Mouse (Mus musculus) spleen, postnatal 10 days (tissue): Measurements from ENCODE around the gene Gm4707.
"Not testable (repeated sequence)": the region's sequence is repeated elsewhere in the genome, so short reads cannot be mapped to it uniquely, and the experiment has no call there.

Experiments used
- DNase-seq, 2 experiments: peaks; one replicate each; pipeline ENCODE4 v3.0.0; 2021 to 2022; ENCODE audit warnings: low spot score in 2 of 2

The Gm4707 gene

DNA sequence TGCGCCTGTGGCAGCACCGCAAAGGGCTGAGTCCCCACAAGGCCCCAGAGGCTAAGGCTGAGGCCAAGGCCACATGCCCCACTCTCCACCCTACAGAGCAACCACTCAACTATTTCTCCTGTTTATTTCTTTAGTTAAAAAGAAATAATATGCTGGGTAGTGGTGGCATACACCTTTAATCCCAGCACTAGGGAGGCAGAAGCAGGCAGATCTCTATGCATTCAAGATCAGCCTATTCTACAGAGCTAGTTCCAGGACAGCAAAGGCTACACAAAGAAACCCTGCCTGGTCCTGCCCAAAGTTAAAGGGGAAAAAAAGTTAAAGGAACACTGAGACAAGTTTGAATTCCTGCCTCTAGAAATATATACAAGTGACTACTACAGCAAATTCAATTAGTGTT lies at the start of gene Gm4707:
Gene Gm4707 (minus strand): TSS at position 101 of the 400 bp plus-strand sequence.
- DNase-seq = no peak

GRCm38 (mm10) chr17:71506832-71507231 lies 47.1 kb upstream of the Gm4707 start:
- DNase-seq = no peak

DNA sequence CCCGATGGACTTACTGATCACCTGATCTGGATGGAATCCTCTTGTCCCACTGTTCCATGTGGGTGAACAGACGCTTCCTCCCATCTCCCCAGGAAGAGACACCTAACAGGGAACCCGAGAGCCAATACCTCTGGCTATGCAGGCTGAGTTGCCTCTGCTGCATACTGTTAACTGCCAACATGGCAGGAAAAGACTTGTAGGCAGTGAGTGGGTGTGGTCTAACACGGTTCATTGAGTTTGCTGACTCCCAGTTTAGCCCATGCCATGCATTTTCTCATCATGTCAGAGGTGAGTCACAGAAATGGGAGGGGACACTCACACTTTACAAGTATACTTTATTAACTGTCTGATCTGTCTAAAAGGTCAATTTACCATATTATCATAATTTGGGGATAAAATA lies 36.1 kb upstream of the Gm4707 start:
- no peak for DNase-seq

GRCm38 (mm10) chr17:71491332-71491686 lies 31.6 kb upstream of the Gm4707 start:
- DNase-seq = no peak

GRCm38 (mm10) chr17:71490666-71491331 lies 31.1 kb upstream of the Gm4707 start:
- DNase-seq = peak in 1 of 2 experiments; percentile 30

DNA sequence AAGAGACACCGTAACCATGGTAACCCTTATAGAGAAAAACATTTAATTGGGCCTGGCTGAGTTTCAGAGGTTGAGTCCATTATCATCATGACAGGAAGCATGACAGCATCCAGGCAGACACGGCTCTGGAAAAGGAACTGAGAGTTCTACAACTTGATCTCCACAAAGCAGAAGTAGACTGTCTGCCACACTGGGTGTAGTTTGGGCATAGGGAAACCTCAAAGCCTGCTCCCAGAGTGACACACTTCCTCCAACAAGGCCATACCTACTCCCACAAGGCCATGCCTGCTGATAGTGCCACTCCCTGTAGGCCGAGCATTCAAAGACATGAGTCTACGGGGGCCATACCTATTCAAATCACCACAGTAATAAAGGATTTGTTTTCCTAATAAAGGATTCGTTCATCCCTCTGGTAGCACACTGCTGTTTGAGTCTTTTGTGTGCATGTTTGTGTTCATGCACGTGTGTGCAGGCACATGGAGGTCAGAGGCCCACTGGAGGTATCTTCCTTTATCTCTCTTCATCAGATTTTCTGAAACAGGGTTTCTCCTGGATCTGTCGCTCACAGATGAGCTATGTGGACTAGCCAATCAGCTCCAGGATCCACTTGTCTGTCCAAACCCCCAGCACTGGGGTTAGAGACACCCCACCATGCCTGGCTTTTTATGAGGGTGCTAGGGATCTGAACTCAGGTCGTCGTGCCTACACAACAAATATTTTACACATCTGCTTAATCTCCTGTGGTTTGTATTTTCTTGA lies 30.2 kb upstream of the Gm4707 start:
- DNase-seq = peak in 1 of 2 experiments; percentile 25

DNA sequence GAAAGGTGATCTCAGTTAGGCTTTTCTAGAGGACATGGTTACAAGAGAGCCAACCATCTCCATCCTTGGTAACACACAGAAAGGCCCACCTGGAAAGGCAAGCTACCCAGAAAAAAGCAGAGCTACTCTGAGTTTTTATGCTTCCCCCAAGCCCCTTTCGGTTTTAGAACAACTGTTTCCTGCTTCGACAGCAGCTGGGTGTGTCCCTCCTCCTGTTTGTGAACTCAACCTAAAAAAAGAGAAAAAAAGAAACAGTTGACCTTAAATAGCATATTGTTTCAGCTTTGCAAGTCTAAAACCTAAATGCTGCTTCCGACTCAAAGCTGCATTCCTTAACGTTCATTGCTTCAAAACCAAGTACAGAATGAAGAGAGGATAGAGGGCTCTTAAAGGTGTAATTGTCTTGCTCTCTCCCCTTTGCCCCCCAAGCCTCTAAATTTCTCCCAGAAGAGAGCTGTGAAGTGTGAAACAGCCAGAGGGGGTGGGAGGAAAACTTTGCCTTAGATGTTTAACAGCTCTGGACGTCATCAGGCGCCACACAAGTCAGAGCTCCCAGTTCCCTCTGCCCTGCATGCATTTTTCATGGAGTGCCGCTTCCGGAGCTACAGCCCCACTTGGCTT lies 26.6 kb upstream of the Gm4707 start:
- DNase-seq = peak in 1 of 2 experiments; percentile 63

DNA sequence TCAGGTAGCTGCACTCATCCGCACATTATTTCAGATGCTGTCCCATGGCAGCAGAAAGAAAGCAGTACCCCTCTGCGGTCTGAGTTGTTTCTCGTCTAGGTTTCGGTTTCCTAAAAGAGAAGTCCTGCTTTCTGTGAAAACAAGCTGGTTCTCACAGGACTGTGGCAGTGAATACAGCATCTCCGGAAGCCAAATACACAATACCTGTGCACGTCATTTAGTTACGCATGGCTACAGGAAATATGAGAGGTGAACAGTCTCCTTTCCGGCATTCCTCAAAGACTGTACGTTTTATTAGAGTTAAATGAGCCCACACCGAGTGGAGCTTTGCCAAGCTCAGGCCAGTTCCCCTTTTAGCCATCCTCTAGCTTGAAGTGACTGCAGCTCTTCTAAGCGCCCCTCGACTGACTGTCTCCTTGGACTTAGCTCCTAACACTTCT lies 26.1 kb upstream of the Gm4707 start:
- peak; percentile 54 to 55 for DNase-seq

DNA sequence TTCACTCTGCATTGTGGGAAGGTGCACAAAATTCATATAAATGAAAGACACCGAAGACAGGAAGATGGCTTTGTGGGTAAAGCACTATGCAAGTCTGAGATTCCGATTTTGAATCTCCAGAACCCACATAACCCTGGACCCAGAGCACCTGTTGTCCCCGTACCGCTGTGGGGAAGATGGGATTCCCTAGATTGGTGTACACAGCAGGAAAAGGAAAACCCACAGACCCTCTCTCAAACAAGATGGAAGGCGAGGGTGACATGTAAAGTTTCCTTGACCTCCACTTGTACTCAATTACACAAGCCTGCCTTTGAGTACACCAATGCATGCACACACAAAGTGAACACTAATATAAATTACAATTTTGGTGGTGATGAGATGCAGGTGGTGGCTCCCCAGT lies 25.0 kb upstream of the Gm4707 start:
- no peak for DNase-seq

DNA sequence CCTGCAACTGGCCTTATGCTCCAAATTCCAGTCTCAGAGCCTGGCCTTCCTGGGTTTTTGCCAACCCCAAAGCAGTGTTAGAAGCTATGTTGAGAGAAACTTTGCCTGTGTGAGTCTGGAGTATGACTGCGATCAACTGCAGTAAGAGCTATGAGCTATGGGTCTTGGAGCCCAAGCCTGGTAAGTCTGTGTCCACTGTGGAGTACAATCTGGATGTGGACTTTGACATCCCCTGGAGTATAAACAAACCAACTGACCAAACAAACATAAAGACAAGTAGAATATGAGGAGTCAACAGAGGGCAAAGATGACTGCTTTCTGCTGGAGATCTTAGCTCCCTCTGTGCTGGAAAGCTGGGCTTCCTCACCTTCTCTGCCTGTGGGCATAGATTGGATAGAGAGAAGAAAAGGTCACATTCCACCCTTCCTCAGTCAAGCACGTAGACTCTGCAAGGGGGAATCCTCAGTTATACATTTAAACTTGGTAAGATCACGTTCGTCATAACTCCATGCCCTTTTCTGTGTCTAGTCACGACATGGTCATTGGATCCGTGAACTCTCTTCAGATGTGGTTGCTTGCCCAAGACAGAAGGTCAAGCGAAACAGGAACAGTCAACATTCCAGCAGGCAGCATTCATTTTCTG lies 23.8 kb upstream of the Gm4707 start:
- DNase-seq = no peak

DNA sequence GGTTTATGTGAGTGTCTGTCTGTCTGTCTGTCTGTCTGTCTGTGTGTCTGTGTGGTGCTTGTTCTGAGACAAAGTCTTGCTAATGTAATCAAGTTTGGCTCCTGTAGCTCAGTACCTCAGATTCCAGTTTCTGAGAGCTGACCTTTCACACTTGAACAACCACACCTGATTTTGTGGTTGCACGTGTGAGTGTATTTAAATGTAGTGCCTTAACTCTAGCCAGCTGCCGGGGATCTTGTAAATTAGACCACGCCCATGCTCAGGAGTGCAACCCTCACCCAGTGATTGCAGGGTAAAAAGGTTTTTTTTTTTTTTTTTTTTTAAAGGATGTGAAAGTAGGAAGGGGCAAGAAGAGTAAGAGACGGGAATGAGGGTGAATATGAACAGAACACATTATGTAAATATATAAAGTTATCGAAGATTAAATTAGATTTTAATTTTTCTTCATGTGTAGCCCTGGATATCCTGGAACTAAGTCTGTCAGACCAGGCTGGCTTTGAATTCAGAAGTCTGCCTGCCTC lies 19.7 kb upstream of the Gm4707 start:
- peak in 1 of 2 experiments; percentile 63 for DNase-seq

GRCm38 (mm10) chr17:71477481-71477880 lies 17.8 kb upstream of the Gm4707 start:
- no peak for DNase-seq

GRCm38 (mm10) chr17:71476346-71477020 lies 16.8 kb upstream of the Gm4707 start:
- DNase-seq = no peak

- DNase-seq = peak in 1 of 2 experiments; percentile 73
Measured at GRCm38 (mm10) chr17:71475705-71476089, 16.0 kb upstream of the Gm4707 start.

GRCm38 (mm10) chr17:71474762-71475704 lies 15.3 kb upstream of the Gm4707 start, which contains the start of gene Smchd1:
Gene Smchd1 (minus strand): TSS chr17:71475343.
- DNase-seq = peak; percentile 91 to 93

DNA sequence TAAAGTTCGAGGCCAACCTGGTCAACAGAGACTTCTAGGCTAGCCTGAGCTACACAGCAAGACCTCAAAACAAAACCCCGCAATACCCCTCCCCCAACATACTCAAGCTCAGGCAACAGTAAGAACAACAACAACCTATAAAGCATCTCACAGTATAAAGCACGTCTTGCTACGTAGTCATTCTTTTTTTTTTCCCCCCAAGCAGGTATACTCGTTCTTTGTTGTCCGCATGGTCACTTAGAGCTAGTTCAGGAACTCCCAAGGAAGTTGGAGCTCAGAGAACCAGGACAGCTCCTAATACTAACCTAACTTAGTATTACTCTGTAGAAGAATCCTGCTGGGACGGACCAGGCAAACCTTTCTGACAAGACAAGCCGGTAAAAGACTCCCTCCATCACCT lies 14.4 kb upstream of the Gm4707 start:
- no peak for DNase-seq

- no peak for DNase-seq
Measured at GRCm38 (mm10) chr17:71471261-71471660, 11.5 kb upstream of the Gm4707 start.

- DNase-seq = no peak
Measured at GRCm38 (mm10) chr17:71460312-71460711, 594 bp upstream of the Gm4707 start.

DNA sequence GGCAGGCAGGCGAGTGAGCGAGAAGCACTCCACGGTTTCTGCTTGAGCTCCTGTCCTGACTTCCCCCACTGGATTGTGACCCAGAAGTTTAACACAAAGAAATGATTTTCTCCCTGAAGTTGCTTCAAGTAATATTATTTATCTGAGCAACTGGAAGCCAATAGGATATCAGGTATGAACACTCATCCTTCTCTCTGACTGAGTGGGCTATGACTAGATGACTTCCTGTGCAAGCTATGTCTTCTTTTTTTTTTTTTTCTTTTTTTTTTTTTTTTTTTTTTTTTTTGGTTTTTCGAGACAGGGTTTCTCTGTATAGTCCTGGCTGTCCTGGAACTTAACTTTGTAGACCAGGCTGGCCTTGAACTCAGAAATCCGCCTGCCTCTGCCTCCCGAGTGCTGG lies 2.4 kb downstream of the Gm4707 start:
- DNase-seq = not testable (repeated sequence)

DNA sequence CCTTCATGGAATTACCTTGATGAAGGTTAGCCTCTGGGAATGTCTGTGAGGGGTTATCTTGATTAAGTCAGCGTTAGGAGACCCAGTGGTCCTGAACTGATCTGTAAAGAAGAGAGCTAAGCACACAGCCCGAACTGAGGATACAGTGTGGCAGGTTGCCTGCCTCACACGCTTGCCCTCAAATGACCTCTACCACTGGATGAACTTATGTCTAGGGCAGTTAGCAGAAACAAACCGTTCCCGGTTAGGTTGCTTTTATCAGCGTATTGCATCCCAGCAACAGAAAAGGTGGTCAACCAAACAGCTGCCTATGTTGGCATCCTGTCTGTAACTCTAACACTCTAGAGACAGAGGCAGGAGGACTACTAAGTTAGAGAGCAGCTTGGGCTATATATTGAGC lies 14.5 kb downstream of the Gm4707 start:
- DNase-seq = no peak
